In the genomic region with DNA sequence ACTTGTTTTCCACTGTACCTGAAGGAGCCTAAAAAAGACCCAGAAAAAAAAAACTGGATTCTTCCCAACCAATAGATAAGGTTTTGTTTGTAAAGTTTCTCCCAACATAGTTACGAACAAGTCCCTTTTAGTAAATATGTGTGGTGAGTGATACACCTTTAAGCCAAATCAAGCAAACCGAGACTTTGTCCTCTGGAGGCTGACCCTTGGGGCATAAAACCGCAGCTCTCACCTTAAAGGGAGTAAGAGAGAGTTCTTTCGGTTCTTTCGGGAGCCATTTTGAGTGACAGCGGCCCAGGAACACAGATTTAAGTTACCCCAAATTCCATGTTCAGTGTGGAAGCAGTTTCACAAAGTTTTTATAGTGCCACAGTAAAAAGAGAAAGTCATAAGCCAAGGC, we compare ENCODE assay signal across 25 mouse cellular contexts. TPM values are rescaled to one million over a fixed set of nuclear protein-coding genes. Genes with fewer than 3 reads are reported as not detected.
DNase-seq lines count a peak whose midpoint lies in the region; ATAC-seq and TF ChIP-seq lines count a peak whose summit lies in the region.
"Had no signal": no experiment of that assay in that cellular context is flagged by ENCODE, and none has a peak within 500 bp of the region (broad histone marks: within the 10 kb centered on the region; RNA-seq: fewer than 3 reads in every experiment).

No protein-coding gene starts in this region.

- no peaks in the 10 kb centered on the region for H3K4me1 ChIP-seq in heart, embryonic 12.5 days (replicated peaks)
- H3K4me1 ChIP-seq in liver, embryonic 15.5 days (replicated peaks) = no peaks in the 10 kb centered on the region
- no peaks in the 10 kb centered on the region for H3K4me1 ChIP-seq in liver, embryonic 12.5 days
- H3K4me1 ChIP-seq in lung, postnatal 0 days (ENCODE audit: insufficient read depth, low read depth, low read length) = no peaks in the 10 kb centered on the region
- H3K4me1 ChIP-seq: embryonic facial prominence, embryonic 15.5 days; forebrain, embryonic 10.5 days; heart, embryonic 10.5 days; heart, embryonic 15.5 days; hindbrain, embryonic 13.5 days had no signal

- no peaks in the 10 kb centered on the region for H3K27me3 ChIP-seq in heart, embryonic 12.5 days (replicated peaks)
- no peaks in the 10 kb centered on the region for H3K27me3 ChIP-seq in liver, embryonic 15.5 days
- no peaks in the 10 kb centered on the region for H3K27me3 ChIP-seq in liver, embryonic 12.5 days (replicated peaks)
- H3K27me3 ChIP-seq in lung, postnatal 0 days (replicated peaks; ENCODE audit: insufficient read depth, low read length) = no peaks in the 10 kb centered on the region
- H3K27me3 ChIP-seq: embryonic facial prominence, embryonic 15.5 days; heart, embryonic 15.5 days; hindbrain, embryonic 13.5 days had no signal

- no peak for ATAC-seq in heart, embryonic 12.5 days (ENCODE audit: insufficient number of reproducible peaks, low FRiP score)
- no peak for ATAC-seq in liver, embryonic 15.5 days (ENCODE audit: insufficient read depth)
- ATAC-seq in liver, embryonic 12.5 days = no peak
- ATAC-seq in lung, postnatal 0 days = no peak
- ATAC-seq: CD4-positive, CD25-positive, alpha-beta regulatory T cell, adult 4 months; forebrain, embryonic 14.5 days had no signal

- no peak overlapping the region for H3K9ac ChIP-seq in heart, embryonic 12.5 days
- H3K9ac ChIP-seq in liver, embryonic 15.5 days = no peak overlapping the region
- H3K9ac ChIP-seq in liver, embryonic 12.5 days = no peak overlapping the region
- no peak overlapping the region for H3K9ac ChIP-seq in lung, postnatal 0 days (replicated peaks; ENCODE audit: low read depth)
- H3K9ac ChIP-seq: embryonic facial prominence, embryonic 15.5 days; heart, embryonic 15.5 days; hindbrain, embryonic 13.5 days had no signal

- TF ChIP-seq CTCF in lung, postnatal 0 days (IDR thresholded peaks at IDR 0.05) = no peak

- no peak overlapping the region for H3K4me2 ChIP-seq in heart, embryonic 12.5 days
- no peak overlapping the region for H3K4me2 ChIP-seq in liver, embryonic 15.5 days
- H3K4me2 ChIP-seq in liver, embryonic 12.5 days = no peak overlapping the region
- no peak overlapping the region for H3K4me2 ChIP-seq in lung, postnatal 0 days (replicated peaks; ENCODE audit: low read depth, low read length)
- H3K4me2 ChIP-seq: embryonic facial prominence, embryonic 15.5 days; heart, embryonic 15.5 days; hindbrain, embryonic 13.5 days had no signal

- H3K4me3 ChIP-seq in heart, embryonic 12.5 days = no peak overlapping the region
- no peak overlapping the region for H3K4me3 ChIP-seq in liver, embryonic 15.5 days (replicated peaks)
- H3K4me3 ChIP-seq in liver, embryonic 12.5 days = no peak overlapping the region
- H3K4me3 ChIP-seq in lung, postnatal 0 days (ENCODE audit: low read depth, low read length) = no peak overlapping the region
- H3K4me3 ChIP-seq: embryonic facial prominence, embryonic 15.5 days; erythroblast, embryonic 14.5 days; forebrain, embryonic 10.5 days; heart, embryonic 10.5 days; heart, embryonic 15.5 days; hindbrain, embryonic 13.5 days had no signal

- H3K9me3 ChIP-seq in heart, embryonic 12.5 days (replicated peaks) = no peaks in the 10 kb centered on the region
- no peaks in the 10 kb centered on the region for H3K9me3 ChIP-seq in liver, embryonic 15.5 days (replicated peaks)
- H3K9me3 ChIP-seq in liver, embryonic 12.5 days (replicated peaks) = no peaks in the 10 kb centered on the region
- no peaks in the 10 kb centered on the region for H3K9me3 ChIP-seq in lung, postnatal 0 days (ENCODE audit: low read length)
- H3K9me3 ChIP-seq: embryonic facial prominence, embryonic 15.5 days; forebrain, embryonic 10.5 days; G1E; heart, embryonic 10.5 days; heart, embryonic 15.5 days; hindbrain, embryonic 13.5 days had no signal

- H3K27ac ChIP-seq in heart, embryonic 12.5 days (ENCODE audit: poor library complexity, severe bottlenecking) = no peak overlapping the region
- 0 out of 2 replicates have a peak overlapping the region, but pooled peaks have one; percentile 39 for H3K27ac ChIP-seq in liver, embryonic 15.5 days (replicated peaks)
- H3K27ac ChIP-seq in liver, embryonic 12.5 days = no peak overlapping the region
- no peak overlapping the region for H3K27ac ChIP-seq in lung, postnatal 0 days (ENCODE audit: low read length)
- H3K27ac ChIP-seq: embryonic facial prominence, embryonic 15.5 days; forebrain, embryonic 10.5 days; heart, embryonic 10.5 days; heart, embryonic 15.5 days; hindbrain, embryonic 13.5 days had no signal

- peak; percentile 55 for DNase-seq in heart, adult 11 months
- peak; percentile 30 to 55 for DNase-seq in kidney, postnatal 25 days
- no peak for DNase-seq in kidney, adult 18-20 months
- DNase-seq in lung, postnatal 0 days (ENCODE audit: low spot score) = no peak
- DNase-seq: adrenal gland, postnatal 10 days; B cell, adult 2 months; cerebellum, adult 11 months; cerebellum, adult 8-10 months; cerebellum, postnatal 14 days; embryo, embryonic 11 days; gastrocnemius, postnatal 36 days; heart, adult 18-20 months; heart, postnatal 14 days had no signal

- TF ChIP-seq EP300 in lung, postnatal 0 days (IDR thresholded peaks at IDR 0.05) = no peak

- peaks cover 16% of the 10 kb centered on the region for H3K36me3 ChIP-seq in heart, embryonic 12.5 days
- H3K36me3 ChIP-seq in liver, embryonic 15.5 days (replicated peaks) = no peaks in the 10 kb centered on the region
- no peaks in the 10 kb centered on the region for H3K36me3 ChIP-seq in liver, embryonic 12.5 days
- no peaks in the 10 kb centered on the region for H3K36me3 ChIP-seq in lung, postnatal 0 days (ENCODE audit: insufficient read depth, low read length)
- H3K36me3 ChIP-seq: embryonic facial prominence, embryonic 15.5 days; forebrain, embryonic 10.5 days; hindbrain, embryonic 13.5 days had no signal

- WGBS in heart, embryonic 12.5 days = 77% methylated on average over 6 of the region's 6 CpGs
- WGBS in liver, embryonic 15.5 days (ENCODE audit: insufficient replicate concordance) = 65% methylated on average over 6 of the region's 6 CpGs
- 70% methylated on average over 6 of the region's 6 CpGs for WGBS in liver, embryonic 12.5 days (ENCODE audit: insufficient replicate concordance)
- 67% methylated on average over 6 of the region's 6 CpGs for WGBS in lung, postnatal 0 days

RNA-seq across cellular contexts. Expression of a gene that starts 6.5 kb away (rescaled TPM):
- 64.3 and 68.0 TPM in 2 replicates for polyA plus RNA-seq in heart, embryonic 12.5 days (2016; fragmentation: Nextera tagmentation; extraction: Ambion mirVana)
- polyA plus RNA-seq in liver, embryonic 15.5 days (2015; fragmentation: Nextera tagmentation; extraction: Ambion mirVana) = 21.5 and 22.0 TPM in 2 replicates
- polyA plus RNA-seq in liver, embryonic 12.5 days (2016; fragmentation: Nextera tagmentation; extraction: Ambion mirVana) = 36.7 and 36.9 TPM in 2 replicates
- polyA plus RNA-seq in lung, postnatal 0 days (2015; fragmentation: Nextera tagmentation; extraction: Ambion mirVana) = 38.2 and 44.9 TPM in 2 replicates

RNA-seq across cellular contexts. Expression of a gene that starts 18.6 kb away (rescaled TPM):
- 9.4 and 10.5 TPM in 2 replicates for polyA plus RNA-seq in heart, embryonic 12.5 days (2016; fragmentation: Nextera tagmentation; extraction: Ambion mirVana)
- 5.3 and 6.1 TPM in 2 replicates for polyA plus RNA-seq in liver, embryonic 15.5 days (2015; fragmentation: Nextera tagmentation; extraction: Ambion mirVana)
- polyA plus RNA-seq in liver, embryonic 12.5 days (2016; fragmentation: Nextera tagmentation; extraction: Ambion mirVana) = 4.2 and 5.0 TPM in 2 replicates
- polyA plus RNA-seq in lung, postnatal 0 days (2015; fragmentation: Nextera tagmentation; extraction: Ambion mirVana) = 13.7 and 16.1 TPM in 2 replicates

RNA-seq across cellular contexts. Expression of a gene that starts 48.4 kb away (rescaled TPM):
- 0.51 and 0.92 TPM in 2 replicates for polyA plus RNA-seq in heart, embryonic 12.5 days (2016; fragmentation: Nextera tagmentation; extraction: Ambion mirVana)
- polyA plus RNA-seq in liver, embryonic 15.5 days (2015; fragmentation: Nextera tagmentation; extraction: Ambion mirVana) = 6.5 and 8.2 TPM in 2 replicates
- 2.7 and 2.8 TPM in 2 replicates for polyA plus RNA-seq in liver, embryonic 12.5 days (2016; fragmentation: Nextera tagmentation; extraction: Ambion mirVana)
- polyA plus RNA-seq in lung, postnatal 0 days (2015; fragmentation: Nextera tagmentation; extraction: Ambion mirVana) = 8.4 and 12.4 TPM in 2 replicates
- polyA plus RNA-seq: erythroblast, embryonic 14.5 days; G1E had no signal

Comparison
In these comparisons a context has a peak if more than half of its experiments do, and no peak if none do; other contexts are left out.
1. DNase-seq: peak in heart, adult 11 months (single experiment) and kidney, postnatal 25 days (2 of 2); none in kidney, adult 18-20 months (single experiment) and lung, postnatal 0 days (single experiment).